Mouse (Mus musculus): ENCODE results near the gene Dnase1l3. TPM values are rescaled to one million over a fixed set of nuclear protein-coding genes. Genes with fewer than 3 reads are reported as not detected.

Dnase1l3 gene
- 2.5 and 3.0 TPM in 2 replicates for polyA plus RNA-seq (2015; fragmentation: Nextera tagmentation; extraction: Ambion mirVana)

GRCm38 (mm10) chr14:7994271-7994767 lies at the start of gene Dnase1l3:
Gene Dnase1l3 (minus strand): TSS chr14:7994573.
- Histone ChIP-seq H3K27me3 (replicated peaks; ENCODE audit: control insufficient read depth, insufficient read depth, low read length) (no peaks in the 10 kb centered on the region), H3K4me1 (replicated peaks; ENCODE audit: control insufficient read depth, insufficient read depth, low read length) (no peaks in the 10 kb centered on the region), H3K9ac (ENCODE audit: low read depth, low read length) (no peak within 1 kb of the TSS), H3K36me3 (ENCODE audit: control insufficient read depth, insufficient read depth) (no peaks in the 10 kb centered on the region), H3K27ac (ENCODE audit: low read depth, low read length) (no peak within 1 kb of the TSS), H3K4me3 (ENCODE audit: low read depth, low read length) (no peak within 1 kb of the TSS), H3K9me3 (ENCODE audit: control insufficient read depth) (no peaks in the 10 kb centered on the region), H3K4me2 (replicated peaks; ENCODE audit: low read depth) (no peak within 1 kb of the TSS)
- peak; percentile 78 for TF ChIP-seq CTCF (IDR thresholded peaks at IDR 0.05; ENCODE audit: low read depth)
- peak; percentile 46 for ATAC-seq
- 40% methylated on average over 8 of the region's 8 CpGs for whole genome bisulfite sequencing

- Histone ChIP-seq H3K4me3 (ENCODE audit: low read depth, low read length) (no peak overlapping the region), H3K9ac (ENCODE audit: low read depth, low read length) (no peak overlapping the region), H3K27ac (ENCODE audit: low read depth, low read length) (no peak overlapping the region), H3K4me1 (replicated peaks; ENCODE audit: control insufficient read depth, insufficient read depth, low read length) (no peaks in the 10 kb centered on the region), H3K27me3 (replicated peaks; ENCODE audit: control insufficient read depth, insufficient read depth, low read length) (no peaks in the 10 kb centered on the region), H3K4me2 (replicated peaks; ENCODE audit: low read depth) (no peak overlapping the region), H3K9me3 (ENCODE audit: control insufficient read depth) (no peaks in the 10 kb centered on the region), H3K36me3 (ENCODE audit: control insufficient read depth, insufficient read depth) (no peaks in the 10 kb centered on the region; the same call in 1 of the 2 replicates)
- 95% methylated on average over 9 of the region's 9 CpGs for WGBS
- no peak for ATAC-seq
- TF ChIP-seq CTCF (IDR thresholded peaks at IDR 0.05; ENCODE audit: low read depth): no peak
Observed at GRCm38 (mm10) chr14:8042577-8042976, 48.2 kb upstream of the Dnase1l3 start.

DNA sequence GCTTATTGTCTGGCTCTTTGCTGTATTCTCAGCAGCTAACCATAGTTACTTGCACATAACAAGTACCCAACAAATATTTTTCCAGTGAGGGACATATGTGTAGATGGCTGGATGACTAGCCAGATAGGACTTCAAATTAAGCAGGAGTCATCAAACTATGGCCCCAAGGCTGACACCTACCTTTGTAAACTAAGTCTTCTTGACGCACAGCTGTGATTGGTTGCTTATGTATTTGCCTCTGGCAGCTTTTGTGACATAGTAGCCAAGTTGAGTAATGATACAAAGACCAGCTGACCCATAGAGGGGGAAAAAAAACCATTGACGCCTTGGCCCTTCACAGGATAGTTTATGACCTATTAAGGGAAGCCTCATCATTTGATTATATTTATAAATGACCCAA lies 47.7 kb upstream of the Dnase1l3 start:
- Histone ChIP-seq H3K9me3 (ENCODE audit: control insufficient read depth) (no peaks in the 10 kb centered on the region), H3K4me3 (ENCODE audit: low read depth, low read length) (no peak overlapping the region), H3K4me1 (replicated peaks; ENCODE audit: control insufficient read depth, insufficient read depth, low read length) (no peaks in the 10 kb centered on the region), H3K27me3 (replicated peaks; ENCODE audit: control insufficient read depth, insufficient read depth, low read length) (no peaks in the 10 kb centered on the region), H3K9ac (ENCODE audit: low read depth, low read length) (no peak overlapping the region), H3K36me3 (ENCODE audit: control insufficient read depth, insufficient read depth) (no peaks in the 10 kb centered on the region; the same call in 1 of the 2 replicates), H3K27ac (ENCODE audit: low read depth, low read length) (no peak overlapping the region), H3K4me2 (replicated peaks; ENCODE audit: low read depth) (no peak overlapping the region)
- no peak for ATAC-seq
- 79% methylated on average over 2 of the region's 2 CpGs for WGBS
- TF ChIP-seq CTCF (IDR thresholded peaks at IDR 0.05; ENCODE audit: low read depth): no peak

DNA sequence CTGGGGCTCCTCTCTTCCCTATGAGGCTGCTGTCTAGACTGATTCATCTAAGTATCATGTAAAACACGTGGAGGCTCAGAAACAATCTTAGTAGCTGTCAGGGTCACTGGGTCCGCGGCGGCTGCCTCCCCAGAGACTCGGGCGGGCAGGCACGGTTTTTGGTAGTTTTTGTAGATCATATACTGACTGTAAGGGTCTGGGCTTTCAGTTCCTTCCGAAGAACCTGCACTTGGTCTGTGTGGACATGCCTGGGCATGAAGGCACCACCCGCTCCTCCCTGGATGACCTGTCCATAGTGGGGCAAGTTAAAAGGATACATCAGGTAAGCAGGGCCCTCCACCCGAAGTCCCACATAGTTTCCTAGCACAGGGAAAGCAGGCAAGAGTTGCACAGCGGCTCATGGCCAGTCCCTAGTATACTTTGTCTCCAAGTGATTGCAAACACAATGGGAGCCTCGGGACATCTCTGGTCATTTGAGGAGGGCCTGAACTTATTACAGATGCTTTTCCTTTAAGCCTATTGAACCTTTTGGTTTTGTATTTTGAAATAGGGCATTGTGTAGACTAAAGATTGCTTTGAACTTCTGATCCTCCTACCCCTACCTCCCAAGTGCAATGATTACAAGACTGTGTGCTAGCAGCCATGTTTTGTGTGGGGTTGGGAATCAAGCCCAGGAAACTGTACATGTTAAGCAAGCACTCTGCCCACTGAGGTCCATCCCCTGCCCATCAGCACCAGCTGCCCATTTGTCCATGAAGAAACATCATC lies 46.7 kb upstream of the Dnase1l3 start:
- Histone ChIP-seq H3K27me3 (replicated peaks; ENCODE audit: control insufficient read depth, insufficient read depth, low read length) (no peaks in the 10 kb centered on the region), H3K27ac (ENCODE audit: low read depth, low read length) (no peak overlapping the region), H3K9ac (ENCODE audit: low read depth, low read length) (no peak overlapping the region), H3K4me1 (replicated peaks; ENCODE audit: control insufficient read depth, insufficient read depth, low read length) (no peaks in the 10 kb centered on the region), H3K36me3 (ENCODE audit: control insufficient read depth, insufficient read depth) (no peaks in the 10 kb centered on the region; the same call in 1 of the 2 replicates), H3K9me3 (ENCODE audit: control insufficient read depth) (no peaks in the 10 kb centered on the region), H3K4me3 (ENCODE audit: low read depth, low read length) (no peak overlapping the region), H3K4me2 (replicated peaks; ENCODE audit: low read depth) (no peak overlapping the region)
- ATAC-seq: no peak
- 86% methylated on average over 12 of the region's 12 CpGs for WGBS
- TF ChIP-seq CTCF (IDR thresholded peaks at IDR 0.05; ENCODE audit: low read depth): no peak

DNA sequence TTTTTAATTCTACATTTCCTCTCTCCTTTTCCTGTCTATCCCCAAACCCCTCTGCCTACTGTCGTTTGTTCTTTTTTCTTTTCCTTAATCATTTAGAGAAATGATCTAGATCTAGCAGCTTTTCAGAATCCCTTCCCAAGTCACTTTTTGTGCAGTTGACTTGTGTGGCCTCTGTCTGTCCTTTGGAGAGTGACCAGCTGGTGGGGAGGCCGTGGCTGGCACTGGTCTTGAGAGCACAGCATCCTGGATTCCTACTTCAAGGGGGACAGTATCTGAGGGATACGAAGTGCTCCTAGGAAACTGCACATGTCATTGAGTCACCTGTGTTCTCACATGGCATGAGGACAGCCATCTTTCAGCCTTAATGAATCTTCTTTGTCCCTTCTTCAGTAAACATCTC lies 45.8 kb upstream of the Dnase1l3 start:
- ATAC-seq: no peak
- H3K27ac ChIP-seq (ENCODE audit: low read depth, low read length): no peak overlapping the region
- no peaks in the 10 kb centered on the region for H3K9me3 ChIP-seq (ENCODE audit: control insufficient read depth)
- no peaks in the 10 kb centered on the region for H3K4me1 ChIP-seq (replicated peaks; ENCODE audit: control insufficient read depth, insufficient read depth, low read length)
- no peak overlapping the region for H3K9ac ChIP-seq (ENCODE audit: low read depth, low read length)
- 84% methylated on average over 3 of the region's 3 CpGs for WGBS
- H3K4me3 ChIP-seq (ENCODE audit: low read depth, low read length): no peak overlapping the region
- no peak overlapping the region for H3K4me2 ChIP-seq (replicated peaks; ENCODE audit: low read depth)
- no peaks in the 10 kb centered on the region for H3K27me3 ChIP-seq (replicated peaks; ENCODE audit: control insufficient read depth, insufficient read depth, low read length)
- no peak for TF ChIP-seq CTCF (IDR thresholded peaks at IDR 0.05; ENCODE audit: low read depth)
- H3K36me3 ChIP-seq (ENCODE audit: control insufficient read depth, insufficient read depth): no peaks in the 10 kb centered on the region

- no peak overlapping the region for H3K9ac ChIP-seq (ENCODE audit: low read depth, low read length)
- H3K9me3 ChIP-seq (ENCODE audit: control insufficient read depth): no peaks in the 10 kb centered on the region
- no peaks in the 10 kb centered on the region for H3K27me3 ChIP-seq (replicated peaks; ENCODE audit: control insufficient read depth, insufficient read depth, low read length)
- H3K36me3 ChIP-seq (ENCODE audit: control insufficient read depth, insufficient read depth): no peaks in the 10 kb centered on the region
- ATAC-seq: no peak
- no peak overlapping the region for H3K4me2 ChIP-seq (replicated peaks; ENCODE audit: low read depth)
- whole genome bisulfite sequencing: 84% methylated on average over 7 of the region's 7 CpGs
- no peaks in the 10 kb centered on the region for H3K4me1 ChIP-seq (replicated peaks; ENCODE audit: control insufficient read depth, insufficient read depth, low read length)
- no peak for TF ChIP-seq CTCF (IDR thresholded peaks at IDR 0.05; ENCODE audit: low read depth)
- no peak overlapping the region for H3K4me3 ChIP-seq (ENCODE audit: low read depth, low read length)
- H3K27ac ChIP-seq (ENCODE audit: low read depth, low read length): no peak overlapping the region
Observed at GRCm38 (mm10) chr14:8038791-8039448, 44.5 kb upstream of the Dnase1l3 start.
